Mouse (Mus musculus) R1 (cell line): ENCODE measurements at regions not wholly inside any gene's neighbourhood (a gene's known extent, or its start where the extent isn't known, plus 50 kb on each side); places are given as distances from the start of the nearest gene placed in this dataset.

Source experiments
- DNase-seq: peaks from one replicate; pipeline ENCODE4 v3.0.0-alpha.2; 2018; ENCODE audit warnings: low read depth, low spot score

DNA sequence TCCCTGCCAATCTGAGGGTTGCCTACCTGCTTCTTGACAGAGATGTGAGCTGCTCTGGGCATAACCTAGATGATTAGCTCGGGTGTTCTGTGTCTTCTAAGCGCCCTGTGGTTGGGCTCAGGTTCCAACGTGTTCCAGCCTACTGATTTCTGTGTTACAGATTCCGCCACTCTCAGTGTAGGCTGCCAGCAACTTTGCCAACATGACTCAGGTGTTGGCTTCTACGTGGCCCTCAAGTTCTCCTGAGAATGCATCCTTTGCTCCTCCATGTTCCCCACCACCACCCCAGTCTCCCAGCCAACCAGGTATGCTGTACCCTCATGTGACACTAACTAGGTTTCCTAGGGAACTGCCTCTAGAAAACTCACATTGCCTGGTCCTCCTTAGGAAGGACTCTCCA lies 179.7 kb upstream of the Cadm1 start:
- DNase-seq: no peak

DNA sequence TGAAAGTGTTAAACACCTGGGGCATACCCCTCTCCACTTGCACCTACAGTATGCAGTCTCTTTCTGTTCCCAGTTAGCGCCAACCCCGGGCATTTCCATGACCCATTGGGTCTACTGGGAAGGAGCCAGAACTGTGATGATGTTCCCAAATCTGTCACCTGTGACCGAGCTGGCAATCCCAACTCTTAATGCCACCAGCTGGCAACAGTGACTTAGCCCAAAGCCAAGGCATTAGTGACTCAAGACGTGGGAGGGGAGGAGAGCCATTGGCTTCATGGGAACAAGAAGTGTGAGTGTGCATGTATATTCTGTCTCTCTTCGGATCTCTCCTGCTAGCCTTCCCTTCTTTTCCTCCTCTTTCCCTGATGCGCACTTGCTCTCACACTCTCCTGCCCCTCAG lies 178.9 kb upstream of the Cadm1 start:
- DNase-seq: no peak

DNA sequence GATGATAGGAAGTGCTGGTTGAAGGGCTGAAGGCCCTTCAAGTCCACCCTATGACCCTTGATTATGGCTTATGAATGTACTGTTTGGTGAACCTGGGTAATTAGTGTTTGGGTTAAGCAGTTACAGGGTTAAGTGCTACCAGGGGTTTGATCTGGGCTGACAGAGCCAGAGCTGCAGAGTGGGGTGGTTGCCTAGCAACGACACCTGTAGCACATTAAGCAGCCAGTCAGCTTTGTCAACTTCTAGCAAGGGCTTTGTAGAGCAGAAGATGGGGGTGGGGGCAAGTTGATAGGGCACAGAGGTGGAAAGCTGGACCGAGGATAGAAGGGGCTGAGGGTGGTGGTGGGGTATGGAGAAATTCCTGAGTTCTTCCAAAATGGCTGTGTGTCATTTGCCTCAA lies 177.0 kb upstream of the Cadm1 start:
- DNase-seq: peak; percentile 65

DNA sequence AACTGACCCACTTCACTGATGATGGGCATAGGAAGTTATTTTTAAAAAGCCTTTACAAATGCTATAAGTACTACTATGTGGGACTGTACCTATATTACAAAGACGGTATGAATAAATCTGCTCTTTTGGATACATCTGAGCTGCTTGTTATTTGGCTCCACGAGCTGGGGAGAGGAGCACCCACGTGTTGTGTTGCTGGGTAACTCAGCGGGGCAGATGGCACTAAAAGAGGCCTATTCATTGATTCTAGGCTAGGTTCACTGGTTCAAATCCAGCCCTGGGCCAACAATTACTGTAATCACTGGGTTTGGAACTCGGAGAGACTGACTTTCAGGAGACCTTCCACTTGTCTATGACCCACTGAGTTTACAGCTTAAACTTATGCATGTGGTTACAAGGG lies 176.0 kb upstream of the Cadm1 start:
- no peak for DNase-seq

DNA sequence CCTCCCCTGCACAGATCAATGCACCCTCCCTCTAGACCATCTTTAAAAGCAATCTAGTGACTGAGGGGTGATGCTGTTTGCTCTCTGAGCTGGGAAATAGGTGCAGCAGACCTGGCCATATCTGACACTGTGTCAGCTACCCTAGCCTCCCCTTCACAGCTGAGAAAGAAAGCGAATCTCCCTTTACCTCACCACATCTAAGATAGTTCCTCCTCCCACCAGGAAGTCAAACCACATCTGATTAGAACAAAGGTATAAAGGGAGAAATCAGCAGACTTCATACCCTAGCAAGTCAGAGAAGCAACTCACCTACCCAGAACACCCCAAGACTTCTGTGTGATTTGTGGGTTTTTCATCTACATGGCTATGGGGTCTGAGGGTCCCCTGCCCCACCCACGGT lies 175.6 kb upstream of the Cadm1 start:
- no peak for DNase-seq

DNA sequence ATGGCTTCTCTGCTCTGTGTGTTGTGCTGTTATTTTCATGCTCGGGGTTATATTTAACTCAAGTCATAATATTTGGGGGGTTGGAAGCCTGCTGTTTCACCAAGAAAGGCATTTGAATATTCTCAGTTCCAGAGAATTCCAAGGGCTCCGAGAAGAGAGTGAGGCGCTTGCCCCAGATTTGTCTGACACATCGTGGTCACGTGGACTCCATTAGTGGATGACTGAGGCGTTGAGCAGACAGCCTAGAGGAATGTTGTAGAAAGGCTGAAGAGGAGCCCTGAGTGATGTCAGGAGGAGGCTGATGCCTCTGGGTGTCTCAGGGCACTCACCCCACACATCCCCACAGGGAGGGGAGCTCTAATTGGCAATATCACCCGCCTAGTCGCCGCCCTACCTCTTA lies 175.1 kb upstream of the Cadm1 start:
- no peak for DNase-seq

DNA sequence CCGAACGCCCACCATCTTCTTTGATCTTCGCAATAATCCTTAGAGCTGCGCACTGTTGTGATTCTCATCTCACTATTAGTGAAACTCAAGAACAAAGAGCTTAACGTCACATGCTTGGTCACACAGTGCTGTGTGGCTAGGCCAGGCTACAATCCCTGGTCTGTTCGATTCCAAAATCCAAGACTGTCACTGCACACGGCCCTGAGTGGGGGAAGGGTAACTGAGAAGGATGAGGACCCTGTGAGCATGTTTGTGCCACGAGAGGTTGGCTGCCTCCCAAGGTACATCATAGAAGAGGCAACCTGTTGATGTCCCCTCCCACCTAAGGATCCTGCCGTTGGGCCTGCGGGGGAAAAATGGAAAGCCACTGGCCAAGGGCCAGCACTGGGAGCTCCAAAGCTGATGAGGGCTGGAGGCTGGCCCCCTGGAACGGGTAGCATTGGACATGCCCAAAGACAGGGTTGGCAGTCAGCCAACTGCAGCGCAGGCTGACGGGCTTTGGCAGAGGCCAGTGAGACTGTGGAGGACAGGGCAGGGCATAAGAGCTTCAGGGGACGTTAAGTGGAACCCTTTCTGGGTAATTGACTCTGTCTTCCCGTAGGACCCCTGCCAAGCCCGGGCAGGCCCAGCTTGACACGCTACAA lies 172.1 kb upstream of the Cadm1 start:
- DNase-seq: no peak

DNA sequence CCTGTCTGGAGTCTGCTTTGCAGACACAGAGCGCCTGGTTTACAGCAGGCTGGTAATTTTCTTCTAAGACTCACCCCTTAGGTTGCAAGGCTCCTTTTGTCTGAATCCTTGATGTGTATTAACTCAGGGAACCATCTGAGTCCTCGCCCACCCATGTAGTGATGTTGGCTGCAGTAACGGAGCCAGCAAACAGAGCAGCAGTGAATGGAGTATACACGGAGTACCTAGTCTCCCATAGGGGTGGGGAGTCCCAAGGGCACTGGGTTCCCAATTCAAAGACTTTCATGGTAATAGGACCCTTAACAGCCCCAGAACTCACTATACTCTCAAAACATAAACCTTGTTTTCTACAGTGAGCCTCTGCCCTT lies 171.6 kb upstream of the Cadm1 start:
- no peak for DNase-seq

DNA sequence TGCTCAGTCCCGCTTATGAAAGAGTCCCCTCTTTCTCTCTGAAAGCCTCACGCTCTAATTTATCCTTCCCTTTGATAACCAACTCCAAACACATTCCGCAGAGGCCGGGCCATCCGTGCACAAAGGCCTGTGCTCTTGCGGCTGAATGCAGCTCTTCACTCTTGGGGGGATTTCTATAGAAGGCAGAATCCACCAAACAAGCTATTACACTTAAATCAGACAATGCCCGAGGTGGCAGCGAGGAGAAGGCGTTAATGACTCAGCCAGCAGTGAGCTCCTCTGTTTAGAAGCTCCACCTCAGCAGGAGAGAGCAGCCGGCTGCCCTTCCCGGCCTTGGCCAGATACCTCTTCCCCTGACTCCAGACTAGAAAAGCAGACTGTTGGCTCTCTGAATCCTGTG lies 166.9 kb upstream of the Cadm1 start:
- peak; percentile 38 for DNase-seq

DNA sequence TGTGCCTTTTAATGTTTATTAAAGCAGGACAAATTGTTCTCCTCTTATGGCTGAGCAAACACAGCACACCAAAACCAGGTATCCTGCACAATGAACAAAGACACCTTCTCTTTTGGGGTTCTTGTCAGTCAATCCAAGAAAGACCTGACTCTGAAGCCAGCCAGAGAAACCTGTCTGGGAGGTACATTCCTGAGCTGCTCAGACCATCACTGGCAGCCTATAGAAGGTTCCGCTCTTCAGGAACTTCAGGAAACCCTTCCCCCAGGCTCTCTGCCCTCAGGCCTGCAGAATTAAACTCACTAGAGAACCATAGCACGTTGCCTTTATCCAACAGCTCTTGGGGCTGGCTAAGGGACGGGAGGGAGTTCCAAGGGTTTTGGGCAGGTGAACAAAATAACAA lies 165.2 kb upstream of the Cadm1 start:
- no peak for DNase-seq

DNA sequence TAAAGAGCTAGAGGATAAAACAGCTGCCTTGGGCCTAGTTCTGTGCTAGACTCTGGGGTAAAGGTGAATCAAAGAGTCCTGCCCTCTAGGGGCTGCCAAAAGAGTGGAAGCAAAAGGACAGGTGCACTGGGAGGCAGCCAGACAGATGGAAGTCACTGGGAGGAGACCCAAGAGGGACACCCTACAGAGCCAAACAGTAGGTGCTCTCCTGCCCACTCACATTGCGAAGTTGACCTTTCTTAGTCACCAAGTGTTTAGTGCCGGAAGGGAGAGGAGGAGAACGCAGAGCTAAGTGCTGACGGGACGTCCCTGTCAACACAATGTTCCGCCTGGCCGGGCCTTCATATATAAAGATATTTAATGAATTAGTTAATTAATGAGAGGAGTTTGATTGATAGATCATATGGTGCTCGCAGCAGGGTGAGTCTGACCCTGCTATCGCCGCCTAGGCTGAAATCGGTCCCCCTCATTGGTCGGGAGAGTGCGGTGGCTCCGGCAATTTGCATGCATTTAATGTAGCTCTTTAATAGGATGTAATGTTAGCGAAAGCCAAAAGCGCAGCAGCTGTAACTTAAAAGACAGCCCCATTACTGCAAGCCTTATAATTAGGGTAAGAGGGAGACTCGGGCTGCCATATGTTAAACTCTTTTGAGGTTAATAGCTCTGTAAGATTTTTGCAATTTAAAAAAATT lies 162.6 kb upstream of the Cadm1 start:
- DNase-seq: peak; percentile 35

DNA sequence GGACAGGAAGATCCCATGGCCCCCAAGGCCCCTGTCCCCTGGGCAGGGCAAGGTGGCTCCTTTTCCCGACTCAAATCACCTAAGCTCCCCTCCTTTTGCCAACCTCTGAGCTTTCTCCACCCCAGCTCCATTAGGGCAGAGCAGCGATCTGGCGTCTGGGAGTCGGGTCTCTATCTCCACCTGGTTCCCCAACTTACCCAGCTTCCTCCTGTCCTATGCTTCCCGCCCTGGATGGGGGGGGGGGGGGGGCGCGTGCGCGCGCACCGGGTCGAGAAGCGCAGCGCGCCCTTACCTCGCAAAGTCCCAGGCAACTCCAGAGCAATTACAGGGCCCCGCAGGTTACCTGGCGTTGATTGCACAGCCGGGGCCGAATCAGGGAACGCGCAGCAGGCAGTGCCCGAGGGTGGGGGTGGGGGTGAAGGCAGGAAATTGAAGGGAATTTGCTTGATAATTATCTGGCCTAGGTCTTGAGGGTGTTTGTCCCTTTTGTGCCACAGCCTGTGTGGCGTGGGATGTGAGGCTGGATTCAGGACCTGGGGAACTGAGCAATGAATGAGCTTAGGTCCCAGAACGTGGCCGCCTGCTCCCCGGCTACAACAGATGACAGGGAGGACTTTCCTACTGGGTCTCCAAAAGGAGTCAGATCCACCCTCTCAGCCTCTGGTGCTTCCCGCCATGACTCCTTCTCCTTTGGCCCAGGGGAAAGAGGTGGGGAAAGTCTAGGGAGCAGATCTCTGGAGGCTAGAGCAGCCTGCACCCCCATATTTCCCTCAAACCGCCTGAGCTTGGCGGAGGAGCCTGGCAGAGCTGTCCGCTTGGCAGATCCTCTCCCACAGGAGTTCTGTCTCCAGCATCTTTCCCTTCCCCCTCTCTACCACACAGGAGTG lies 161.7 kb upstream of the Cadm1 start:
- DNase-seq: peak; percentile 77

DNA sequence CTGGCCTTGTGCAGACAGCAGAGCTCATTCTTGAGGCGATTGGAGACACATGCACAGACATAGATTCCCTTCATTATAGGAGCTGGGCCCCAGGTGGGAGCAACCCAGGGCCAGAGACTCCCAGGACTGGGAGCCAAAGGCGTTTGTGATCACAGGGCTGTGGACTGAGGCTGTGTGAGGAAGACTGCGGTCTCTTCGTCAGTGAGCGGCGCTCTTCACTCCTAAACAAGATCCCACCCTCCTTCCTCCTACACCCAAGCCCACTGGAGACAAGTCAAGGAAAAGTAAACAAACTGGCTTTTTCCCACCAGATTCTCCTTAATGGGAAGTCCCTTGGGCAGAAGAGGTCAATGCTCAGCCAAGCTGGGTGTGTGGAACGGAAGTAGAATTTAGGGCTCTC lies 157.7 kb upstream of the Cadm1 start:
- no peak for DNase-seq

DNA sequence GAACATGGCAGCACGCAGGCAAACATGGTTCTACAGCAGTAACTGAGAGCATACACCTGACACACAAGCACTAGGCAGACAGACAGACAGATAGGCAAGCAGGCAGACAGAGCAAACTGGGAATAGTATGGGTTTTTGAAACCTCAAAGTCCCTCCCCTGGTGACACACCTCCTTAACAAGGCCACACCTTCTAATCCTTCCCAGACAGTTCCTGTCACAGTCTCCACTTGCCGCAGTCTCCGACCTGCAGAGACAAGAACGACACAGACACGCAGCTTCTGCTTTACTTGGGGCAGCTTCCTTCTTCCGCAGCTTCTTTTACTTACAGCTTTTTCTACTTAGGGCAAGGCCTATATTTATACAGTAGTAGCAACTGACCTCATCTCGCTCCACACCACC lies 155.9 kb upstream of the Cadm1 start:
- DNase-seq: peak; percentile 36

DNA sequence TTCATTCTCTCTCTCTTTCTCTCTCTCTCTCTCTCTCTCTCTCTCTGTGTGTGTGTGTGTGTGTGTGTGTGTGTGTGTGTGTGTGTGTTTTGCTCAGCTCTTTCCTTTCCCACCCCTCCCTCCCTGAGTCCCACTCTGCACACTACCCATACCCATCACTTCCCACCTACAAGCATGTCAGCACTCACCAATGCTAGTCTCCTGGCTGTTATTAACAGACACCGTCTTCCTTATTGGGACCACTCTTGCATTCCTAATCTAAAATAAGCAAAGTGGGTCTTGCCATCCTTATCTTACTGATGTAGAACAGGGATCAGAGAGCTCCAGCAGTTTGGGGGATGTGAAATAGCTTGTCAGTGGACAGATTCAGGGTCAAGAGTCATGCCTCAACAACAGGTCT lies 153.3 kb upstream of the Cadm1 start:
- DNase-seq: no peak

DNA sequence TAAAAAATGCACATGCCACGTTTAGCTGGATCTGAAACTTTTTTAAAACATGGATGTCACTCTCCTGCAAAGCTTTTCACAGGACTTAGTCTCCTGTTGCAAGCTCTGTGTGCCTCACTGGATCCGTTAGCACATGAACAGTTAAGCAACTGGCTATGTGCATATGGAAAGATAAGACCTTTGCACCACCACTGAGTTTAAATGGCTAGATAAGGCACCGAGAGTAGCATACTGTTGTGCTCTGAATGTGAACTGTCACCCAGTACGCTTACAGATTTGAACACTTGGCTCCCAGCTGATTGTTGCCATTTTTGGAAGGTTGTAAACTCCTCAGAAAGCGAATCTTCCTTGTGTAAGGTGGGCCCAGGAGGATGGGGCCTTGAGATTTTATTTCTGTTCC lies 151.4 kb upstream of the Cadm1 start:
- DNase-seq: no peak

DNA sequence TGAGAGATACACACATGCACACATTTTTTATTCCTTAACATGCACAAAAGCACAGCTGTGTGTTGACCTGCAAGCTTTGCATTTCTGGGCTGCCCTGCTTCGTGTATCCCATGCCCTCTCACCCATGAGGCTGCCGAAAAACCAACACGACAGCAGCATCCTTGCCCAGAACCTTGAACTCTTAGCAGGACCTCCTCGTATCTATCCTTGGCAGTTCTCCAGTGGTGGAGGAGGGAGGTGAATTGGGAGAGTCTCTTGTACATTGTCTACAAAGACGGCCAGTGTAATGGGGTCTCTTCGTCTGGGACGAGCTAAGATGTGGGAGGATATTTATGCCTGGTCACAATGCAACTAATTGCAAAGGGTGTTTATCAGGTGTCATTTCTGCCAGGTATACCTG lies 149.6 kb upstream of the Cadm1 start:
- DNase-seq: no peak

DNA sequence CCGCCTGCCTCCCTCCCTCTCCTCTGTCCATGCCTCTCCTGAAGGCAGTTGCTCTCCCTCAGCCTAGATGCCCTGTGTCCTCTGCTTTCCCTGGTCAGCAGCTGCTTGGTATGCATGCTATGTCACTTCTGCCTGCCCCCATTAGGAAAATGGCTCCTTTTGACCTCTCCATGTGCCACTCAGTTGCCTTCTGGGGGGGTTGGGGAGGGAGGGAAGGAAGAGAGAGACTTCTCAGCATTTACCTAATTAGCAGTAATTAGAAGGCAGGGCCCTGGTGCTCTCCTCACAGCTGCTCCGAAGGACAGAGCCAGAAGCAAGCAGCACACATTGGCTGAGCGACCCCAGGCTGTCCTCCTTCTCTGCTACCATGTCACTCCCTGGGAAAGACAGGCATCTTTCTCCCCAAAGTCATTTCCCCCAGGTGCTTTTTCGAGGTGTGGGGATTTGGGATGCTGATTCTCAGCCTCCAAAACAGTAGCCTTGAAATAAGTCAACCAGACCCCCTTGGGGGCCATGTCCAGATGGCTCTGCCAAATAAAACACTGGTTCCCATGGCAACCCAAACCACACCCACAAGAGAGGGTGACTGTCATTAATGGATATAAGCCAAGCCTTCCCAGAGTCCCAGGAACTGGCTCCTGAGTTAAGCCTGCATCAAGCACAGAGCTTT lies 145.7 kb upstream of the Cadm1 start:
- peak; percentile 17 for DNase-seq

DNA sequence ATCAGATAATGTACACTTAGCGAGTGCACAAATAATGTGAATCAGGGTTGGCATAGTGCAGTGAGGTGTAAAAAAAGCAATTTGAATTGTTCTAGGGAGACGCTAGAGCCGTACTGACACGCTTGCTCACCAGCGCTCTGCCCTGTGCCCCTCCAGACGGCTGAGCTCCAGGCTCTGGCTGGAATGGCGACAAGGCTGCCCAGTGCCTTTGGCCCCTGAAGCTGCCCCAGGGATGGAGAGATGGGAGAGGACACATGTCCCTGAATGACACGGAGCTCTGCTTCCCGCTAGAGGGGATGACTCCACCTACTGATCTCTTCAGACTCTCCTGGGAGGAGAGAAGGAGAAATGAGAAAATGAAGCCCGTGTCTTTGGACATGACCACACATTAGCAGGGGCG lies 143.3 kb upstream of the Cadm1 start:
- no peak for DNase-seq

DNA sequence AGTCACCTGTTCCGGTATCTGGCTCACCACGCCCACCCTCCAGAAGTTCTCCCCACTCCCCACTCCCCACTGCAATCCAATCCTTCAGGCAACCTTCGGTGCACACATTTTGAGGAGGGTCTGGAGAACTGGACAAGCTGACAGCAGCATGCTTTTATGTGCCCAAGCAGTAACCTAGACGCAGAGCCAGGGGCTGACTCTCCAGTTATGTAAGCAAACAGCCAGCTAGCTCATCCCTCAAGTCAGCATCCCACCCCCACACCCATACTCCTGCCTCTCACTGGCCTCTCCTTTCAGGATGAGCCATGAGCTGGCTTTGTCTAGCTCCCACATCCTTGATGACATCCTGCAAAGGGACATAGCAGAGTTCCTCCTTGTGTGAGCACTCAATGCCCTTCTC lies 142.8 kb upstream of the Cadm1 start:
- DNase-seq: no peak

DNA sequence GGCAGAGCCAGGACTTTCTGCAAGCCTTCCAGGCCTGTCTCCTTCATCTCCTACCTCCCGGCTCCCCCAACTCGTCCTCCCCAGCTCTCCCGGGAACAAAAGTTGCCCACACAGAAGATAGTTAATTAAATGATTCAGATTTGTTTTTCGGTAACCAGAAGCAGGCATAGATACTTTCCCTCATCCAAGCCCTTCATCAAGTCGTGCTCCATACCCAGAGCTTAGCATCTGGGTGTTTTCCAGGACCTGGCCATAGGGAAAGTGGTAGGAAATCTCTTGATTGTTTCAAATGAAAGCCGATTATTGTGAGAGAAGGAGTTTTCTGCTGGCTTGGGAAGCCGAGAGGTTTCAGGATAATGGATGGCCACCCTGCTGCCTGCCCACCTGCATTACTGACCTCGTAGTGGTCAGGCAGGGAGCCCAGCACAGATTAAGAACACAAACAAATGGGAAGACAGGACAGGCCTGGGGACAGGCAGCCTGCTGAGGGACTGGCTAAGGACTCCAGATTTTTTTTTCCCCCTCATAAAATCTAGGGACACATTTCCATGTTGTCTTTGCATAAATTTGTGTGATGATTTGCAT lies 142.2 kb upstream of the Cadm1 start:
- DNase-seq: no peak

DNA sequence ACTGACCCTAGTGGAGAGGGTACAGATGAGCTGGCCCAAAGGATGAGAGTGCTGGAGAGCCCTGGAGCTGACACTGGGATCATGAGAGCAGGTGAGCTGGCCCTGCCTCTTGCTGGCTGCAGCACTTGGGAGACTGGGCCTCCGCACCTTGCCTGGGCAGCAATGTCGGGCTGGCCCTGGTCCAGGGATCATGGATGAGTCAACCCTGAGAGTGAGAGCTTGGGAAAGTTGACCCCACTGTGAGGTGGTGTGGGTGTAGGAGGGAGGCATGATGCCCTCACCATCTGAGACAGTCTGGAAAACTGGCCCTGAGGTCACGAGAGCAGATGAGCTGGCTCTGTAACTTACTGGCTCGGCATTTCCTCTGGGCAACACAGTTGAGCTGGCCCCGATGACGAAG lies 140.1 kb upstream of the Cadm1 start:
- DNase-seq: no peak
